Mouse (Mus musculus) kidney, adult 8-10 months (tissue): ENCODE measurements around the gene Vmn1r93.
"Not testable (repeated sequence)": the region's sequence is repeated elsewhere in the genome, so short reads cannot be mapped to it uniquely, and the experiment has no call there.

ENCODE experiments used
- DNase-seq, 2 experiments: peaks; one replicate each; pipeline ENCODE4 v3.0.0; 2022

The Vmn1r93 gene

DNA sequence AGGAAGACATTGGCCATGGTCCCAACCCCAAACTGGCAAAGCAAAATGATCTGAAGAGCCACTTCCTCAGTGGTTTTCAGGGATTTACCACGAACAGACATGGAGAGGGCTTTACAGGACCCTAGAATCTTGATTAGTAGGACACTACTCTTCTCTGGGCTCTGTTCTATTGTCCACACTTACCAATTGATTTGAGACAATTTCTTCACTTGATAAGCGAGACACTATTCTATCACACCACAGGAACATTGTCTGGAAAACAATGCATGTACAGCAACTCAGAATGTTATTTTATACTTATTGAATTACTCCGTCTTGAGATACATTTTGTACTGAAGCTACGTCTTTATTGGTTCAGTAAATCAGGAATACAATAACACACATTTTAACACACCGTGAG is at the start of gene Vmn1r93:
Gene Vmn1r93, minus strand, starts transcription at position 101 of the 400 bp plus-strand sequence.
- DNase-seq: not testable (repeated sequence)

DNA sequence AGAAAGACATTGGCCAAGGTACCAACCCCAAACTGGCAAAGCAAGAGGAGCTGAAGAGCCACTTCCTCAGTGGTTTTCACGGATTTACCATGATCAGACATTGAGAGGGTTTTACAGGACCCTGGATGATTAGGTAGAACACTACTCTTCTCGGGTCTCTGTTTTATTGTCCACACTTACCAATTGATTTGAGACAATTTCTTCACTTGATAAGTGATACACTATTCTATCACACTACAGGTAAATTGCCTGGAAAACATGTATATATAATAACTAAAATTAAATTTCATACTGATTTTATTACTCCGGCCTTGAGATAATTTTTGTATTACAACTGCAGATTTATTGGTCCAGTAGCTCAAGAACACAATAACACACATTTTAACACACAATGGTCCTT is 29.4 kb upstream of the Vmn1r93 start, which contains the start of gene Vmn1r94:
Gene Vmn1r94, minus strand, starts transcription at position 101 of the 400 bp plus-strand sequence.
- not testable (repeated sequence) for DNase-seq

DNA sequence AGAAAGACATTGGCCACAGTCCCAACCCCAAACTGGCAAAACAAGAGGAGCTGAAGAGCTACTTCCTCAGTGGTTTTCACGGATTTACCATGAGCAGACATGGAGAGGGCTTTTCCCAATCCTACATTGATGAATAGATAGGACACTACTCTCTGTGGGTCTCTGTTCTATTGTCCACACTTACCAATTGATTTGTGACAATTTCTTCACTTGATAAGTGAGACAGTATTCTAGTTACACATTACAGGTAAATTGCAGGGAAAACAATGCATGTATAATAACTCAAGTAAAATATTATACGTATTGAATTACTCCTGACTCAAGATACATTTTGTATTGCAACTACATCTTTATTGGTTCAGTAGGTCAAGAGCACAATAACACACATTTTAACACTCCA is 16.4 kb downstream of the Vmn1r93 start, which contains the start of gene Gm16442:
Gene Gm16442, minus strand, starts transcription at position 101 of the 400 bp plus-strand sequence.
- DNase-seq: not testable (repeated sequence)

DNA sequence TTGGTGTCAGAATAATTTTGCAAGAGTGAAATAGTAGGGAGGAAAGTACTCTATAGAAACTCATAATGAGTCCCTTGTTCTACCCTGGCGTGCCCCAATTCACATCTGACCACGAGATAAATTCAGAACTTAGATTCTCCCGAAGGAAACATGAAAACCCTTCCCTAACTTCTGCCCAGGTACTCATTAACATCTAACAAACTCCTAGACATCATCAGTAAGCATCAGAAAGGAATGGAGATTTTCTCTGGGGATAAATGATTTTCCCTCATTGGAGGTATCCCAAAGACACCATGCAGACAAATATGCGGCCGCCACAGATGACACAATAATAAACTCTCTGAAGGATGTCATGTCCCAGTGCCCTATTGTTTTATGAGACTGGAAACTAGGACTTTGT is 39.5 kb downstream of the Vmn1r93 start, which contains the start of gene Vmn1r91:
Gene Vmn1r91, plus strand, starts transcription at position 301 of the 400 bp plus-strand sequence.
- DNase-seq: not testable (repeated sequence)
